Mouse (Mus musculus) left cerebral cortex, postnatal 4 days (tissue): ENCODE measurements around the gene Olfr373. TPM values are rescaled to one million over a fixed set of nuclear protein-coding genes. Genes with fewer than 3 reads are reported as not detected.
A peak's percentile ranks its signal among the peaks of the same experiment; 100 is the strongest.

Experiments used
- DNase-seq: peaks from one replicate; pipeline ENCODE4 v3.0.0-alpha.2; 2022
- intact Hi-C: fragments of 180-260 bp; cut with DNase I; formaldehyde crosslinking; loops from one replicate; pipeline ENCODE4 v1.15.1; 2025
- total RNA-seq, 2 experiments: library from RNA; stranded (reverse); gene quantifications; 2 replicates each; pipeline ENCODE4 v1.2.3; 2021

The Olfr373 gene
- total RNA-seq, 2 experiments from 2014 or later = not detected

GRCm38 (mm10) chr8:72132891-72133290 lies 49.9 kb downstream of the Olfr373 start:
- no peak for DNase-seq
- intact Hi-C loops = no loop called here

DNA sequence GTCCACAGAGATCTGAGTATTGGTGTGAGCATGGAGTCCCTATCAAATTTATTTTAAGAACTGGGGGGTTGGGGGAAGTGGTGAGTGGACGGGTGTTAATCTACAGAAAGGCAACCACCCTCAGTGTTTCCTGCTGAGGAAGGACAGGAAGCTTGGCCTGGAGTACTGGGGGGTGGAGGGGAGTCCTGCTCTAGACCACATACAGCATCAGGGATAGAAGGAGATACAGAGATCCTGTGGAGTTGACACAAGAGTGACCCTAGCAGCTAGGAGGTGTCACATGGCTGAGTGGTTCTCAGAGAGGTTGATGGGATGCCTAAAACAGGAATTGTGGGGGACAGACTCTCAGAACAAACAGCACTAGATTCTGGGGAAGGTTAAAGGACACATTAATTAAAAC lies 50.5 kb downstream of the Olfr373 start:
- DNase-seq = no peak

DNA sequence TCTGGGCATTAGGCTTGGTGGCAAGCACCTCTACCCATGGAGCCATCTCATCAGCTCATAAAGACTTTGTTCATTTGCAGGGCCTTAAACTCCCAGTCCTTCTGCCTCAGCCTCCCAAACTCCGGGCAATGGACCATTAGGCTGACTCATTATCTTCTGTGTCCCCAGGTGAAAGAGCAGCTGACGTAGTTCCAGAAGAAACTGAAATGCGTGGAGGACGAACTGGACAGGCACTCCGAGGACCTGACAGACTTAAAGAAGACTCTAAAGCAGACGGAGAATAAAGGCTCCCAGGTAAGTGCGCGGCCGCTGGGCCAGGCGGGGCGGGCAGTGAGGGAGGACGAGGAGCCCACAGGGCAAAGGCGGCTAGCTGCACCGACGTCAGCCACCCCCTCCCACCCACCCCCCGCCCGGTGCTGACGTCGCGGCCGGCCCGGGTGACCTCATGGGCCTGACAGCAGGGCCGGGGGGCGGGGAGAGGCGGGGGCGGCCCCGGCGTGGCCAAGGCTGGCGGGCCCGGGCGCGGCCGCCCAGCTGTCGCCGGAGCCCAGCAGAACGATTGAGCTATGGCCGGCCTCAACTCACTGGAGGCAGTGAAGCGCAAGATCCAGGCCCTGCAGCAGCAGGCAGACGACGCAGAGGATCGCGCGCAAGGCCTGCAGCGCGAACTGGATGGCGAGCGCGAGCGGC lies 51.9 kb downstream of the Olfr373 start, which contains the start of gene Tpm4:
Gene Tpm4 (plus strand): TSS at position 220 of the 690 bp plus-strand sequence.
- intact Hi-C loops = no loop called here

More for the DNA sequence above, 50.5 kb downstream of the Olfr373 start:
- intact Hi-C loops = no loop called here

GRCm38 (mm10) chr8:72135446-72136301 lies 52.7 kb downstream of the Olfr373 start:
- intact Hi-C loops = no loop called here
- peak; percentile 61 for DNase-seq

More for the DNA sequence above, 51.9 kb downstream of the Olfr373 start, which contains the start of gene Tpm4:
- peak; percentile 78 for DNase-seq

DNA sequence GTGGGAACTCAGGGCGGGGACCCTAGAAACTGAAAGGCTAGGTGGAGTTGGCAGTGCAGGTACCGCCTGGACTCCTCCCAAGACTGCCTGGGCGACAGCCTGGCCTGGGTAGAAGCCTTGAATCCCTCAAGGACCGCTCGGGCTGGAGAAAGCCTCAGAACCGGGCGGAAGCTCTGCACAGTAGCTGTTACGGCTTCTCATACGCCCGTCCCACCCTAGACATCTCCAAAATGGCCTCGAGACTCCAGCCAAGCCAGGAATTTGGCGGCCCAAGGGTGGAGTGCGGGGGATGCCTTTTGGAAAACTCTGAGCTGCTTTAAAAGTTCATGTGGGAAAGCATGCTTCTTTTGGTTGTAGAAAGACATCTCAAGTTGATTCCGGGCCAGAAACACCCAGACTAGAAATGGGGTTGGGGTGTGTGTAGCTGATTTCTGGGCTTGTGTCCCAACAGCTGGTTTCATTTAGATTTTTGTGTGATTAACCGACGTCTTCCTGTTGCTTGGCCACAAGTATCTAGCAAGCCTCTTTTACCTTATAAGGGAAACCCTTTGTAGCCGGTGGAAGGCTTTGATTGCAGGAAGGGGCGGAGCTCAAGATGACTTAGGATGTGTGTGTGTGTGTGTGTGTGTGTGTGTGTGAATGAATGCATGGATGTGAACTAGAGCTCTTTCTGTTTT lies 53.5 kb downstream of the Olfr373 start:
- intact Hi-C loops = no loop called here
- peak; percentile 37 for DNase-seq

DNA sequence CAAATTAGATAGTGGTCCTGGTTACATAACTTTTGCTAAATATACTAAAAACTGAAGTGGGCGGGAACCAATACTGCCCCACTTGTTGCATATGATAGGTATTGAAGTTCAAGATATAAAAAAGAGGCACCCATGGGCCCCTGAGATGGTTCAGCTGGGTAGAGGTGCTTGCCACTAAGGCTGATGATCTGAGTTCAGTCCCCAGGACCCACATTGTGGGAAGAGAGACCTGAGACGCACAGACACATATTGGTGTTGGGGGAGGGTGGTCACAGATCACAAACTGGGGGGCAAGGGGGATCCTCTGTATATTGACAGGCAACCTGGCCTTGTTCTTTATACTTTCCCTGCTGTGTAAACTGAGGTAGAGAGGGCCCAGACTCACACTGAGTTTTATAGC lies 54.5 kb downstream of the Olfr373 start:
- intact Hi-C loops = no loop called here
- DNase-seq = no peak

- DNase-seq = no peak
- intact Hi-C loops = no loop called here
Measured at GRCm38 (mm10) chr8:72138456-72138855, 55.5 kb downstream of the Olfr373 start.

GRCm38 (mm10) chr8:72143256-72143824 lies 60.4 kb downstream of the Olfr373 start:
- intact Hi-C loops = no loop called here
- no peak for DNase-seq

DNA sequence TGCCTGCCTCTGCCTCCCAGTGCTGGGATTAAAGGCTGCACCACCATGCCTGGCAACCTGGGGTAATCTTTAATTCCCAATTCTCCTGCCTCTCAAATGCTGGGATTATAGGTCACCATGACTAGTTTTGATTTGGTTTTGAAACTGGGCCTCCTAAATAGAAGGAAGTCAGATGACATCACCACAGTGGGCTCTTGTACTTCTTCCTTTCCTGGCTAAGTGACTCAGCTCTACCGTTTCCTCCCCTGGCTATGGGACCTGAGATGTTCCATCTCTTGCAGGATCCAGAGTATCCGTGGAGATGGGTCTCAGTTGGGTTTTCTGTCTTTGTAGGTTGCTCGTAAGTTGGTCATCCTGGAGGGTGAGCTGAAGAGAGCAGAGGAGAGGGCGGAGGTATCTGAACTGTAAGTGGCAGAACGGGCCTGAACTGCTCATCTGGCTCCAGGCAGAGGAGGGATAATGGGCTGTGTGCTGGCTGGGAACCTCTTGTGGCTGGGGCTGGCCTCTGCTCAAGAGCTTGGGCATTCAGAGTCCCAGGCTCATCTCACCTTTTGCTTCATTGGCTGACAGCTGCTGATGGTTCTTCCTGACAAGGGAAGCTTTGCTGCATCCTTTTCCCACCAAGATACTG lies 61.5 kb downstream of the Olfr373 start:
- DNase-seq = no peak
- intact Hi-C loops = no loop called here

DNA sequence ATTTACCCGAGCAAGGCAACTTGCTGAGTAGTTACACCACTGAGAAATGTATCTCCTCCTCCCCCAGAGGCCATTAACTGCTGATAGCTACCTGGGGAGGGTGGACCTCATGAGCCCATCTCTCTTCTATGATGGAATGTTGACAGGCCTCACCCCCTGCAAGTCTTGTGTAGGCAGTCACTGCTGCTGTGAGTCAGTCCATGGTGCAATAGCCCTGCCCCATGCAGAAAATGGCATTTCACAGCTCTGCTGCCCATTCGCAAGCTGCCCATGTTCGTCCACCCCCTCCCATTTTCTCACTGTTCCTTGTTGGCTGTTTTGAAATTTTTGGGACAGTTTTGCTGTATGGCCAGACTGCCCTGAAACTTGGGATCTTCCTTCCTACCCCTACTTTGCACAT lies 62.5 kb downstream of the Olfr373 start:
- intact Hi-C loops = no loop called here
- DNase-seq = no peak

GRCm38 (mm10) chr8:72146056-72146455 lies 63.1 kb downstream of the Olfr373 start:
- no peak for DNase-seq
- intact Hi-C loops = no loop called here

- no peak for DNase-seq
- intact Hi-C loops = no loop called here
Measured at GRCm38 (mm10) chr8:72146556-72146955, 63.6 kb downstream of the Olfr373 start.

DNA sequence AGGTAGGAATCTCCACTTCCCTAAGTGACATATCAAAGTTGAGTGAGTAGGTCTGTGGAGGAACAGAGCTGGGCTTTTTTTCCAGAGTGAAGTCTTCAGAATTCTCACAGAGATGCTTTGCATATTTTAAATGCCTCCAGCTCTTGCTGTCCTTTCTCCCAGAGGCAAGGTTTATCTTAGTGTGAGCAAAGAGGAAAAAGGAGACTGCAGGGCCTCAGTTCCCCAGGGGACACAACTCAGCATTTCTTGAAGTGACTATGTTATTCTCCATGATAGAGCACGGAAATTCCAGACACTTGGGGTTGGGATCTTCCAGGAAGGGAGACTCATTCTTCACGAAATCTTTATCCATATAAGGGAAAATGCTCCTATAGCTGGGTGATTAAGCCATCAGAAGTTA lies 64.3 kb downstream of the Olfr373 start:
- DNase-seq = no peak
- intact Hi-C loops = no loop called here

GRCm38 (mm10) chr8:72149056-72149455 lies 66.1 kb downstream of the Olfr373 start:
- no peak for DNase-seq
- intact Hi-C loops = no loop called here

GRCm38 (mm10) chr8:72151418-72152078 lies 68.6 kb downstream of the Olfr373 start:
- no peak for DNase-seq
- intact Hi-C loops = no loop called here

Other genes starting within 250 kb of the Olfr373 start
- gene Zfp709, start 201.2 kb upstream of the Olfr373 start, total RNA-seq = 10 to 100 TPM; 13.3 to 13.6 TPM
- gene Zfp882, start 174.6 kb upstream of the Olfr373 start, total RNA-seq = 10 to 100 TPM; 20.8 to 23.0 TPM
- gene Zfp617, start 174.5 kb upstream of the Olfr373 start, total RNA-seq = 10 to 100 TPM; 24.3 to 25.1 TPM
- 10 to 100 TPM; 16.8 to 18.6 TPM for gene Zfp961, start 132.1 kb upstream of the Olfr373 start, total RNA-seq
- under 1 TPM in 1 of 2 experiments, not detected in 1; 0.48 TPM for gene Cyp4f18, start 73.6 kb upstream of the Olfr373 start, total RNA-seq
- not detected for gene Olfr372, start 42.0 kb upstream of the Olfr373 start, total RNA-seq
- under 1 TPM in 1 of 2 experiments, not detected in 1; 0.04 TPM for gene Olfr374, start 23.9 kb downstream of the Olfr373 start, total RNA-seq
- gene Tpm4, start 51.8 kb downstream of the Olfr373 start, total RNA-seq = 10 to 100 TPM; 74.1 to 78.5 TPM
- gene Rab8a, start 78.0 kb downstream of the Olfr373 start, total RNA-seq = 10 to 100 TPM; 49.6 to 55.4 TPM
- gene Hsh2d, start 106.5 kb downstream of the Olfr373 start, total RNA-seq = not detected
- under 1 TPM in 1 of 2 experiments, not detected in 1; 0.16 TPM for gene Cib3, start 129.7 kb downstream of the Olfr373 start, total RNA-seq
- gene Gm11034, start 130.5 kb downstream of the Olfr373 start, total RNA-seq = not detected
- gene Fam32a, start 136.6 kb downstream of the Olfr373 start, total RNA-seq = 10 to 100 TPM; 71.3 to 76.4 TPM
- gene Ap1m1, start 156.8 kb downstream of the Olfr373 start, total RNA-seq = 100 to 1,000 TPM; 155 to 161 TPM
- 10 to 100 TPM; 18.5 to 19.4 TPM for gene Gm10282, start 222.1 kb downstream of the Olfr373 start, total RNA-seq
- gene Klf2, start 235.9 kb downstream of the Olfr373 start, total RNA-seq = 10 to 100 TPM; 13.1 to 15.1 TPM